Mouse (Mus musculus): ENCODE data around the gene Camk2b. TPM values are rescaled to one million over a fixed set of nuclear protein-coding genes. Genes with fewer than 3 reads are reported as not detected.

The Camk2b gene
- total and polyA plus RNA-seq, 3 experiments = 0.16 TPM; not detected in 2

- Histone ChIP-seq H3K4me3 (ENCODE audit: low read depth, low read length) (no peak overlapping the region), H3K36me3 (replicated peaks) (no peaks in the 10 kb centered on the region), H3K9me3 (replicated peaks) (no peaks in the 10 kb centered on the region), H3K27me3 (ENCODE audit: insufficient read depth, low read length) (peaks cover 2% of the 10 kb centered on the region; the same call in 1 of the 2 replicates), H3K4me1 (ENCODE audit: insufficient read depth, low read depth, low read length) (peaks cover 5% of the 10 kb centered on the region; the same call in 1 of the 2 replicates)
- ATAC-seq (ENCODE audit: extremely low read depth, insufficient number of reproducible peaks, low FRiP score, poor library complexity, severe bottlenecking) (no peak), DNase-seq (ENCODE audit: low spot score) (no peak)
- TF ChIP-seq POLR2AphosphoS5 (IDR thresholded peaks at IDR 0.05; ENCODE audit: insufficient replicate concordance, low read depth, low read length) (no peak), GATA2 (IDR thresholded peaks at IDR 0.05; ENCODE audit: borderline replicate concordance, low read depth, low read length) (no peak), GATA1 (IDR thresholded peaks at IDR 0.05; ENCODE audit: borderline replicate concordance, low read length) (no peak), CTCF (IDR thresholded peaks at IDR 0.05; ENCODE audit: low read depth, low read length) (no peak), TAL1 (conservative IDR thresholded peaks at IDR 0.05; ENCODE audit: low read depth, low read length) (no peak)
Observed at GRCm38 (mm10) chr11:6018218-6019010, 47.7 kb downstream of the Camk2b start.

- Histone ChIP-seq H3K4me3 (ENCODE audit: low read depth, low read length) (no peak overlapping the region), H3K4me1 (ENCODE audit: insufficient read depth, low read depth, low read length) (peaks cover 5% of the 10 kb centered on the region; the same call in 1 of the 2 replicates), H3K27me3 (ENCODE audit: insufficient read depth, low read length) (no peaks in the 10 kb centered on the region; the same call in 1 of the 2 replicates), H3K9me3 (replicated peaks) (no peaks in the 10 kb centered on the region), H3K36me3 (replicated peaks) (no peaks in the 10 kb centered on the region)
- DNase-seq (ENCODE audit: low spot score) (no peak), ATAC-seq (ENCODE audit: extremely low read depth, insufficient number of reproducible peaks, low FRiP score, poor library complexity, severe bottlenecking) (no peak)
- TF ChIP-seq GATA2 (IDR thresholded peaks at IDR 0.05; ENCODE audit: borderline replicate concordance, low read depth, low read length) = no peak
- TF ChIP-seq TAL1 (conservative IDR thresholded peaks at IDR 0.05; ENCODE audit: low read depth, low read length) = no peak
- no peak for TF ChIP-seq CTCF (IDR thresholded peaks at IDR 0.05; ENCODE audit: low read depth, low read length)
- TF ChIP-seq GATA1 (IDR thresholded peaks at IDR 0.05; ENCODE audit: borderline replicate concordance, low read length) = no peak
- TF ChIP-seq POLR2AphosphoS5 (IDR thresholded peaks at IDR 0.05; ENCODE audit: insufficient replicate concordance, low read depth, low read length) = no peak
Observed at GRCm38 (mm10) chr11:6017484-6018140, 48.5 kb downstream of the Camk2b start.

GRCm38 (mm10) chr11:6016797-6017395 is 49.3 kb downstream of the Camk2b start:
- H3K27me3 ChIP-seq (ENCODE audit: insufficient read depth, low read length) = peaks cover 1% of the 10 kb centered on the region
- DNase-seq (ENCODE audit: low spot score) = no peak
- peaks cover 5% of the 10 kb centered on the region; the same call in 1 of the 2 replicates for H3K4me1 ChIP-seq (ENCODE audit: insufficient read depth, low read depth, low read length)
- H3K36me3 ChIP-seq (replicated peaks) = no peaks in the 10 kb centered on the region
- ATAC-seq (ENCODE audit: extremely low read depth, insufficient number of reproducible peaks, low FRiP score, poor library complexity, severe bottlenecking) = no peak
- no peak overlapping the region for H3K4me3 ChIP-seq (ENCODE audit: low read depth, low read length)
- H3K9me3 ChIP-seq (replicated peaks) = no peaks in the 10 kb centered on the region
- TF ChIP-seq GATA2 (IDR thresholded peaks at IDR 0.05; ENCODE audit: borderline replicate concordance, low read depth, low read length) (no peak), GATA1 (IDR thresholded peaks at IDR 0.05; ENCODE audit: borderline replicate concordance, low read length) (no peak)

GRCm38 (mm10) chr11:6016368-6016767 is 49.8 kb downstream of the Camk2b start:
- DNase-seq (ENCODE audit: low spot score) (peak; percentile 39), ATAC-seq (ENCODE audit: extremely low read depth, insufficient number of reproducible peaks, low FRiP score, poor library complexity, severe bottlenecking) (no peak)
- Histone ChIP-seq H3K4me1 (ENCODE audit: insufficient read depth, low read depth, low read length) (peaks cover 5% of the 10 kb centered on the region; the same call in 1 of the 2 replicates), H3K4me3 (ENCODE audit: low read depth, low read length) (no peak overlapping the region), H3K9me3 (replicated peaks) (no peaks in the 10 kb centered on the region), H3K36me3 (replicated peaks) (no peaks in the 10 kb centered on the region), H3K27me3 (ENCODE audit: insufficient read depth, low read length) (peaks cover 3% of the 10 kb centered on the region)
- TF ChIP-seq TAL1 (conservative IDR thresholded peaks at IDR 0.05; ENCODE audit: low read depth, low read length) = no peak
- TF ChIP-seq CTCF (IDR thresholded peaks at IDR 0.05; ENCODE audit: low read depth, low read length) = no peak
- TF ChIP-seq GATA1 (IDR thresholded peaks at IDR 0.05; ENCODE audit: borderline replicate concordance, low read length) = no peak
- TF ChIP-seq GATA2 (IDR thresholded peaks at IDR 0.05; ENCODE audit: borderline replicate concordance, low read depth, low read length) = no peak
- no peak for TF ChIP-seq POLR2AphosphoS5 (IDR thresholded peaks at IDR 0.05; ENCODE audit: insufficient replicate concordance, low read depth, low read length)

- DNase-seq (ENCODE audit: low spot score) (no peak), ATAC-seq (ENCODE audit: extremely low read depth, insufficient number of reproducible peaks, low FRiP score, poor library complexity, severe bottlenecking) (no peak)
- no peak for TF ChIP-seq GATA1 (IDR thresholded peaks at IDR 0.05; ENCODE audit: borderline replicate concordance, low read length)
- no peak for TF ChIP-seq GATA2 (IDR thresholded peaks at IDR 0.05; ENCODE audit: borderline replicate concordance, low read depth, low read length)
- no peak for TF ChIP-seq POLR2AphosphoS5 (IDR thresholded peaks at IDR 0.05; ENCODE audit: insufficient replicate concordance, low read depth, low read length)
- no peak for TF ChIP-seq TAL1 (conservative IDR thresholded peaks at IDR 0.05; ENCODE audit: low read depth, low read length)
- no peak for TF ChIP-seq CTCF (IDR thresholded peaks at IDR 0.05; ENCODE audit: low read depth, low read length)
- Histone ChIP-seq H3K36me3 (replicated peaks) (no peaks in the 10 kb centered on the region), H3K4me3 (ENCODE audit: low read depth, low read length) (no peak overlapping the region), H3K4me1 (ENCODE audit: insufficient read depth, low read depth, low read length) (peaks cover 5% of the 10 kb centered on the region; the same call in 1 of the 2 replicates), H3K9me3 (replicated peaks) (no peaks in the 10 kb centered on the region), H3K27me3 (ENCODE audit: insufficient read depth, low read length) (peaks cover 3% of the 10 kb centered on the region)
Observed at GRCm38 (mm10) chr11:6015011-6015431, 51.1 kb downstream of the Camk2b start.

GRCm38 (mm10) chr11:6013359-6013758 is 52.8 kb downstream of the Camk2b start:
- H3K36me3 ChIP-seq (replicated peaks) = no peaks in the 10 kb centered on the region
- DNase-seq (ENCODE audit: low spot score) (no peak), ATAC-seq (ENCODE audit: extremely low read depth, insufficient number of reproducible peaks, low FRiP score, poor library complexity, severe bottlenecking) (no peak)
- H3K27me3 ChIP-seq (ENCODE audit: insufficient read depth, low read length) = peaks cover 3% of the 10 kb centered on the region; the same call in 1 of the 2 replicates
- peaks cover 4% of the 10 kb centered on the region for H3K9me3 ChIP-seq (replicated peaks)
- no peak overlapping the region for H3K4me3 ChIP-seq (ENCODE audit: low read depth, low read length)
- TF ChIP-seq GATA2 (IDR thresholded peaks at IDR 0.05; ENCODE audit: borderline replicate concordance, low read depth, low read length) (no peak), POLR2AphosphoS5 (IDR thresholded peaks at IDR 0.05; ENCODE audit: insufficient replicate concordance, low read depth, low read length) (no peak), GATA1 (IDR thresholded peaks at IDR 0.05; ENCODE audit: borderline replicate concordance, low read length) (no peak), CTCF (IDR thresholded peaks at IDR 0.05; ENCODE audit: low read depth, low read length) (no peak), TAL1 (conservative IDR thresholded peaks at IDR 0.05; ENCODE audit: low read depth, low read length) (no peak)
- no peaks in the 10 kb centered on the region; the same call in 1 of the 2 replicates for H3K4me1 ChIP-seq (ENCODE audit: insufficient read depth, low read depth, low read length)
